Mouse (Mus musculus) cortical plate, adult 2 months (tissue): ENCODE data around the gene Rgma.

Source experiments
- CTCF ChIP-seq: fragments of 200-500 bp; IDR thresholded peaks from 2 replicates; pipeline ENCODE4 v1.5.1; 2011; ENCODE audit warnings: mild to moderate bottlenecking, control low read depth, low read length; ENCODE audit not compliant: insufficient read depth; ENCODE audit errors: extremely low read depth
- POLR2A ChIP-seq: fragments of 200-500 bp; IDR thresholded peaks from 2 replicates; pipeline ENCODE4 v1.6.1; 2011; ENCODE audit warnings: mild to moderate bottlenecking, low read length, control low read depth; ENCODE audit not compliant: insufficient read depth; ENCODE audit errors: extremely low read depth

DNA sequence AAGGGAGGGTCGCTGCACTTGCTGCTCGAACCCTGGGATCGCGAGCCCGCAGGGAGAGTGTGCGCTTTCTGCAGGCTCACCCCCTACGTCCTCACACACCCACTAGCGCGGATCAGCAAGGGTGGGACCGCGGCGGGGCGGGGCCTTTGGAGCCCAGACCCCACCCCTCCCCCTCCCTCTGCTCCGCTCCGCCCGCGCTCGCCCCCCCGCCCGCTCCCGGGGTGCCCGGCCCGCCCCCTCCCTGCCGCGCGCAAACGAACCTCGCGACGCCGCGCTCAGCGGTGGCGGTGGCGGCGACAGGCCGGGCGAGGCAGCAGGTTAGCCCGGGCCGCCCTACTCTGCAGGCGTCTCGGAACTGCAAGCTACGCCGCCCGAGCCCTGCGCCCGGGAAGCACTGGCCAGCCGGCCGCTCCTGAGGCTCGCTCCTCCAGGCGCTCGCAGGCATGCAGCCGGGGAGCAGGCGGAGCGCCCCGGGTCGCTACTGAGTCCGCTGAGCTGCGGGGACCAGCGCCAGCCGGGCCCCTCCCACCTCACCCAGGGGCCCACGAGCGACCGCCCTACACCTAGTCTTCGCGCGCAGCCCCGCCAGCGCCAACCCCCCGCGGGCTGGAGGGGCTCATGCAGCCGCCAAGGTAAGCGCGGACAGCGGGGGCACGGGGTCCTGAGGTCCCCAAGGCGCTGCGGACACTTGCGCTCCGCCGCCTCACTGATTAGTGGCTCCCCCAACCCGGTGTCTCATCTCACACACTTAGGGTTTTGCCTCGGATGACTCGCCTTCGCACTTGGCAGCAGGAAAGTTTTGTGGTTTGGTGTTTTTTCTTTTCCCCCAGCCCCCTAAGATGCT lies at the start of gene Rgma:
- no peak for TF ChIP-seq CTCF
- TF ChIP-seq POLR2A: no peak; the same call in 1 of the 2 replicates
